Mouse (Mus musculus): ENCODE data around the gene Sel1l2.

GRCm38 (mm10) chr2:140427283-140427682, 37.8 kb upstream of the Sel1l2 start:
- no peak for TF ChIP-seq MAX (IDR thresholded peaks at IDR 0.05; ENCODE audit: low read length)
- no peak for TF ChIP-seq TBP (conservative IDR thresholded peaks at IDR 0.05; ENCODE audit: low read depth, low read length)
- TF ChIP-seq CTCF (conservative IDR thresholded peaks at IDR 0.05 in 1 of 2, IDR thresholded peaks at IDR 0.05 in 1 of 2; ENCODE audit: low read depth in 2 of 2, low read length in 2 of 2): peak; percentile 21 to 78; a peak in 3 of 4 replicates
- TF ChIP-seq EP300 (IDR thresholded peaks at IDR 0.05; ENCODE audit: low read length): no peak
- no peak for TF ChIP-seq USF1 (IDR thresholded peaks at IDR 0.05; ENCODE audit: low read depth, low read length)

Data from CH12.LX (cell line).